26 mouse cellular contexts compared by ENCODE assay signal in genomic region chr15:68355957-68356356, GRCm38 (mm10).
"Had no signal": no experiment of that assay in that cellular context is flagged by ENCODE, and none has a peak within 500 bp of the region (broad histone marks: within the 10 kb centered on the region; RNA-seq: fewer than 3 reads in every experiment).

No protein-coding gene starts in this region.

- ATAC-seq: forebrain, embryonic 13.5 days; forebrain, embryonic 14.5 days; forebrain, embryonic 15.5 days; forebrain, embryonic 16.5 days; forebrain, postnatal 0 days had no signal

- H3K4me2 ChIP-seq: embryonic facial prominence, embryonic 12.5 days; embryonic facial prominence, embryonic 13.5 days; embryonic facial prominence, embryonic 15.5 days; forebrain, embryonic 12.5 days; forebrain, embryonic 13.5 days; forebrain, embryonic 15.5 days had no signal

- H3K9ac ChIP-seq: embryonic facial prominence, embryonic 12.5 days; embryonic facial prominence, embryonic 13.5 days; embryonic facial prominence, embryonic 15.5 days; forebrain, embryonic 12.5 days; forebrain, embryonic 13.5 days; forebrain, embryonic 15.5 days; forebrain, postnatal 0 days had no signal

- H3K27me3 ChIP-seq: embryonic facial prominence, embryonic 12.5 days; embryonic facial prominence, embryonic 13.5 days; embryonic facial prominence, embryonic 15.5 days; forebrain, embryonic 12.5 days; forebrain, embryonic 13.5 days; forebrain, embryonic 15.5 days had no signal

- H3K4me3 ChIP-seq: embryonic facial prominence, embryonic 10.5 days; embryonic facial prominence, embryonic 12.5 days; embryonic facial prominence, embryonic 13.5 days; embryonic facial prominence, embryonic 15.5 days; erythroblast, embryonic 14.5 days; forebrain, embryonic 10.5 days; forebrain, embryonic 12.5 days; forebrain, embryonic 13.5 days; forebrain, embryonic 15.5 days; gastrocnemius, adult 2 months; heart, adult 2 months had no signal

- H3K36me3 ChIP-seq: embryonic facial prominence, embryonic 12.5 days; embryonic facial prominence, embryonic 13.5 days; embryonic facial prominence, embryonic 15.5 days; forebrain, embryonic 10.5 days; forebrain, embryonic 12.5 days; forebrain, embryonic 15.5 days had no signal

- H3K27ac ChIP-seq: embryonic facial prominence, embryonic 10.5 days; embryonic facial prominence, embryonic 12.5 days; embryonic facial prominence, embryonic 13.5 days; embryonic facial prominence, embryonic 15.5 days; forebrain, embryonic 10.5 days; forebrain, embryonic 12.5 days; forebrain, embryonic 13.5 days; forebrain, embryonic 15.5 days; gastrocnemius, adult 2 months; heart, adult 2 months had no signal

- DNase-seq: cerebellum, adult 9-11 months; cerebellum, postnatal 10 days; cerebellum, postnatal 14 days; cerebellum, postnatal 25 days; cerebellum, postnatal 36 days; embryo, embryonic 11 days; forebrain, postnatal 0 days; gastrocnemius, adult 2 months; gastrocnemius, postnatal 10 days; gastrocnemius, postnatal 14 days; gastrocnemius, postnatal 25 days; gastrocnemius, postnatal 36 days; heart, adult 11 months; heart, adult 18-20 months; heart, adult 2 months had no signal

- H3K9me3 ChIP-seq: embryonic facial prominence, embryonic 10.5 days; embryonic facial prominence, embryonic 12.5 days; embryonic facial prominence, embryonic 13.5 days; embryonic facial prominence, embryonic 15.5 days; forebrain, embryonic 10.5 days; forebrain, embryonic 12.5 days; forebrain, embryonic 13.5 days; forebrain, embryonic 15.5 days had no signal
